Mouse (Mus musculus): ENCODE data around the gene Pcdh15. TPM values are rescaled to one million over a fixed set of nuclear protein-coding genes. Genes with fewer than 3 reads are reported as not detected.

The Pcdh15 gene
- polyA plus RNA-seq, 1 experiment, result 6.0 TPM

- no peak for TF ChIP-seq CTCF (IDR thresholded peaks at IDR 0.05; ENCODE audit: borderline replicate concordance, insufficient read depth, low read depth, low read length)
- no peak for TF ChIP-seq POLR2A (IDR thresholded peaks at IDR 0.05; ENCODE audit: borderline replicate concordance, insufficient read depth, low read length)
- DNase-seq, result no peak
- H3K4me3 ChIP-seq (replicated peaks; ENCODE audit: insufficient read depth, low read depth, low read length), result no peak overlapping the region
- H3K27ac ChIP-seq (ENCODE audit: insufficient read depth, low read length), result no peak overlapping the region
- no peaks in the 10 kb centered on the region for H3K4me1 ChIP-seq (ENCODE audit: control insufficient read depth, insufficient read depth, low read length)
- 87% methylated on average over 7 of the region's 7 CpGs for WGBS
- no peaks in the 10 kb centered on the region for H3K27me3 ChIP-seq (ENCODE audit: control insufficient read depth, insufficient read depth, low read length)
Observed at GRCm38 (mm10) chr10:73725566-73726240, 626.6 kb downstream of the Pcdh15 start.

GRCm38 (mm10) chr10:73733246-73733645 lies 634.1 kb downstream of the Pcdh15 start:
- Histone ChIP-seq H3K4me1 (ENCODE audit: control insufficient read depth, insufficient read depth, low read length) (no peaks in the 10 kb centered on the region), H3K4me3 (replicated peaks; ENCODE audit: insufficient read depth, low read depth, low read length) (no peak overlapping the region), H3K27ac (ENCODE audit: insufficient read depth, low read length) (no peak overlapping the region), H3K27me3 (ENCODE audit: control insufficient read depth, insufficient read depth, low read length) (no peaks in the 10 kb centered on the region)
- no peak for DNase-seq
- WGBS, result 92% methylated on average over 7 of the region's 7 CpGs
- TF ChIP-seq CTCF (IDR thresholded peaks at IDR 0.05; ENCODE audit: borderline replicate concordance, insufficient read depth, low read depth, low read length), result no peak
- no peak for TF ChIP-seq POLR2A (IDR thresholded peaks at IDR 0.05; ENCODE audit: borderline replicate concordance, insufficient read depth, low read length)

DNA sequence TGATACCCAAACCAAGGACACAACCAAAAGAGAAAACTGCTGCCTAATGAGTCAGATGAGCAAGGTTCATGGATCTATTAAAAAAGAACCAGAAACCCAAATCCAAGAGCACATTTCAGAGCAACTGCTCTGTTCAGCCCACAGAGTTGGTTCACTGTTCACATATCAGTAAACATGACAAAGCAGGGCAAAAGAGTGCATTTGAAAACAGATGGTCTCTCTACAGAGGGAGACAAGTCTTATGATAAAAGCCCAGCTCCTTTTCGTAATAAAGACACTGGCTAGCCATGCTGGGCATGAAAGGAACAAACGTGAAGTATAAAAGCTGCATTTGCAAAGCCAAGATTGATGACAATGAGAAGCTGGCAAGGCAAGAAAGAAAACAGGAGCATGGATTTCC lies 649.9 kb downstream of the Pcdh15 start:
- no peak overlapping the region for H3K27ac ChIP-seq (ENCODE audit: insufficient read depth, low read length)
- DNase-seq, result no peak
- no peaks in the 10 kb centered on the region for H3K4me1 ChIP-seq (ENCODE audit: control insufficient read depth, insufficient read depth, low read length)
- WGBS, result 13% methylated on average over 2 of the region's 2 CpGs
- no peak for TF ChIP-seq CTCF (IDR thresholded peaks at IDR 0.05; ENCODE audit: borderline replicate concordance, insufficient read depth, low read depth, low read length)
- no peak for TF ChIP-seq POLR2A (IDR thresholded peaks at IDR 0.05; ENCODE audit: borderline replicate concordance, insufficient read depth, low read length)
- H3K4me3 ChIP-seq (replicated peaks; ENCODE audit: insufficient read depth, low read depth, low read length), result no peak overlapping the region
- H3K27me3 ChIP-seq (ENCODE audit: control insufficient read depth, insufficient read depth, low read length), result no peaks in the 10 kb centered on the region

DNA sequence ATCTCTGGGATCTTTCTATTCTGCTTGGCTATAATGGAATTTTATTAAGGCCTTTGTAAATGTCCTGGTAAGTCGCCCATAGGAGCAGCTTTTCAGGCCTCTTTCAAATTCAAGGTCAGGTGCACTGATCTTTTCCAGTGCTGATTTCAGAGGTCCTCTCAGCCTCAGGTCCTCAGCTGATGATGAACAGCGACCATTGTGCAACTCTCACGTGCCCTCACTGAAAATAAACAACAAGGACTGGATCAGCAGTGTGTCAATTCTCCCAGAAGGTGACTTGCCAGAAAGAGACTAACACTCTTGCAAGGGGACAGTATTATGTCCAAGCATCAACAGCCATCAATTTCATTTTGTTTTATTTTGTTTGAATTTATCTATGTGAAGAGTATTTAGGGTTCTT lies 654.7 kb downstream of the Pcdh15 start:
- WGBS, result 60% methylated on average over 3 of the region's 3 CpGs
- Histone ChIP-seq H3K4me1 (ENCODE audit: control insufficient read depth, insufficient read depth, low read length) (no peaks in the 10 kb centered on the region), H3K4me3 (replicated peaks; ENCODE audit: insufficient read depth, low read depth, low read length) (no peak overlapping the region), H3K27me3 (ENCODE audit: control insufficient read depth, insufficient read depth, low read length) (no peaks in the 10 kb centered on the region), H3K27ac (ENCODE audit: insufficient read depth, low read length) (no peak overlapping the region)
- DNase-seq, result no peak
- TF ChIP-seq CTCF (IDR thresholded peaks at IDR 0.05; ENCODE audit: borderline replicate concordance, insufficient read depth, low read depth, low read length) (no peak), POLR2A (IDR thresholded peaks at IDR 0.05; ENCODE audit: borderline replicate concordance, insufficient read depth, low read length) (no peak)

- Histone ChIP-seq H3K27me3 (ENCODE audit: control insufficient read depth, insufficient read depth, low read length) (no peaks in the 10 kb centered on the region), H3K4me3 (replicated peaks; ENCODE audit: insufficient read depth, low read depth, low read length) (no peak overlapping the region), H3K27ac (ENCODE audit: insufficient read depth, low read length) (no peak overlapping the region), H3K4me1 (ENCODE audit: control insufficient read depth, insufficient read depth, low read length) (no peaks in the 10 kb centered on the region)
- 9% methylated on average over 4 of the region's 4 CpGs for WGBS
- DNase-seq, result no peak
- no peak for TF ChIP-seq CTCF (IDR thresholded peaks at IDR 0.05; ENCODE audit: borderline replicate concordance, insufficient read depth, low read depth, low read length)
Observed at GRCm38 (mm10) chr10:73782945-73783344, 683.8 kb downstream of the Pcdh15 start.

DNA sequence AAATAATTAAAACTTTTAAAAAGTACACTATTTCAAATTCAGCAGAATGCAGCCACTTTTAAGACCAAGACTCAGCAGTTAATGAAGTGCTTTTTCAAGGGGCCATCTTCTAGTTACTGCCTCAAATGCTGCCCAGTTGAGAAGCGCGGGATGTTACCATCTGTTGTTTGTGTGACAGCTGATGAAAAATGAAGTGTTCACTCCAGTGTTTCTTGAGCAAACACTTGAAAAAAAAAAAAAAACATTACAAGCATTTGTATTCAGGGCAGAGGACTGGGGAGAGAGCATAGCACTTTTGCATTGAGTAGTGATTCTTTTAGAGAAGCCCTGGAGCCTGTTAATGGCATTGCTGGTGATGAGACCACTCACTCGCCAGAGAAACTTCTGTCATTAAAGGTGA lies 689.0 kb downstream of the Pcdh15 start:
- TF ChIP-seq POLR2A (IDR thresholded peaks at IDR 0.05; ENCODE audit: borderline replicate concordance, insufficient read depth, low read length), result no peak
- no peak for TF ChIP-seq CTCF (IDR thresholded peaks at IDR 0.05; ENCODE audit: borderline replicate concordance, insufficient read depth, low read depth, low read length)
- no peaks in the 10 kb centered on the region for H3K27me3 ChIP-seq (ENCODE audit: control insufficient read depth, insufficient read depth, low read length)
- H3K27ac ChIP-seq (ENCODE audit: insufficient read depth, low read length), result no peak overlapping the region
- no peaks in the 10 kb centered on the region for H3K4me1 ChIP-seq (ENCODE audit: control insufficient read depth, insufficient read depth, low read length)
- DNase-seq, result no peak
- H3K4me3 ChIP-seq (replicated peaks; ENCODE audit: insufficient read depth, low read depth, low read length), result no peak overlapping the region
- WGBS, result 28% methylated on average over 3 of the region's 3 CpGs

DNA sequence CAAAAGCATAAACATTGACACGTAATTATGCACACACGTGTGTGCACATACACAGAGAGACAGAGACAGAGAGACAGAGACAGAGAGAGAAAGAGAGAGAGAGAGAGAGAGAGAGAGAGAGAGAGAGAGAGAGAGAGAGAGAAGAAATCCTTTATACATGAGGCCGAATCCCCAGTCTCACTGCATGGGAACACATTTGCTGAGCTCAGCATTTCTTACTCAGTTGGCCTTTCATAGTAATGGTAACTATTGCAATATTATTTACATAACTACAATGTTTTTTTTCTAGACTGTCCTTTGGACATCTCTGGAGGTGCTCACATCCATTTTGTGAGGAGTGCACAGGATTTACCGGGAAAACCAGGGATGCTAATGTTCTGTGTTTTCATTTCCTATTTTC lies 705.9 kb downstream of the Pcdh15 start:
- H3K4me1 ChIP-seq (ENCODE audit: control insufficient read depth, insufficient read depth, low read length), result no peaks in the 10 kb centered on the region
- TF ChIP-seq POLR2A (IDR thresholded peaks at IDR 0.05; ENCODE audit: borderline replicate concordance, insufficient read depth, low read length) (no peak), CTCF (IDR thresholded peaks at IDR 0.05; ENCODE audit: borderline replicate concordance, insufficient read depth, low read depth, low read length) (no peak)
- H3K27me3 ChIP-seq (ENCODE audit: control insufficient read depth, insufficient read depth, low read length), result no peaks in the 10 kb centered on the region
- no peak overlapping the region for H3K4me3 ChIP-seq (replicated peaks; ENCODE audit: insufficient read depth, low read depth, low read length)
- WGBS, result 89% methylated on average over 4 of the region's 4 CpGs
- H3K27ac ChIP-seq (ENCODE audit: insufficient read depth, low read length), result no peak overlapping the region
- DNase-seq, result no peak

DNA sequence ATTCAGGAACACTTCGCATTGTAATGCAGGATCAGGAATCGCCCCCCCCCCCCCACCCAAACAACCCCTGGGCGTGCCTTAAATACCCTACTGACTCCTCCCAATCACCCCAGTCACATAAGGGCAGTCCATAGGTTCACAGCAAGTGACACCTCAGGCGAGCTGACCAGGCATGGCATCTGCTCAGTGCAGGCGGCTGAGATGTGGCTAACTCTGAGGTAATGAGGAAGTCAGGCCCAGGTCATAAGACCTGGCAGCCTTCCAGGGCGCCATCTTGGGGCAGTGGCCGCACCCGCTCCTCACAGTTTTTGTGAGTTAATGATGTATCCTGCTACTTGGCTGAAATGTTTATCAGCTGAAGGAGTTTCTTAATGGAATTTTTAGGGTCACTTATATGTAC lies 713.2 kb downstream of the Pcdh15 start:
- 72% methylated on average over 8 of the region's 8 CpGs for WGBS
- no peaks in the 10 kb centered on the region for H3K4me1 ChIP-seq (ENCODE audit: control insufficient read depth, insufficient read depth, low read length)
- TF ChIP-seq CTCF (IDR thresholded peaks at IDR 0.05; ENCODE audit: borderline replicate concordance, insufficient read depth, low read depth, low read length) (no peak), POLR2A (IDR thresholded peaks at IDR 0.05; ENCODE audit: borderline replicate concordance, insufficient read depth, low read length) (no peak)
- no peaks in the 10 kb centered on the region for H3K27me3 ChIP-seq (ENCODE audit: control insufficient read depth, insufficient read depth, low read length)
- H3K4me3 ChIP-seq (replicated peaks; ENCODE audit: insufficient read depth, low read depth, low read length), result no peak overlapping the region
- DNase-seq, result no peak
- H3K27ac ChIP-seq (ENCODE audit: insufficient read depth, low read length), result no peak overlapping the region

All from cerebellum, adult 2 months (tissue).